Mouse (Mus musculus) layer of hippocampus, adult 11-12 months (tissue): ENCODE measurements around the gene Chst4.
A peak's percentile ranks its signal among the peaks of the same experiment; 100 is the strongest.
"Not testable (repeated sequence)": the region's sequence is repeated elsewhere in the genome, so short reads cannot be mapped to it uniquely, and the experiment has no call there.

Source experiments
- DNase-seq: peaks from one replicate; pipeline ENCODE4 v3.0.0; 2022; ENCODE audit warnings: low spot score

Gene Chst4

GRCm38 (mm10) chr8:110039659-110040058, at the start of gene Chst4:
Gene Chst4, minus strand, starts transcription at chr8:110039740.
- no peak for DNase-seq

DNA sequence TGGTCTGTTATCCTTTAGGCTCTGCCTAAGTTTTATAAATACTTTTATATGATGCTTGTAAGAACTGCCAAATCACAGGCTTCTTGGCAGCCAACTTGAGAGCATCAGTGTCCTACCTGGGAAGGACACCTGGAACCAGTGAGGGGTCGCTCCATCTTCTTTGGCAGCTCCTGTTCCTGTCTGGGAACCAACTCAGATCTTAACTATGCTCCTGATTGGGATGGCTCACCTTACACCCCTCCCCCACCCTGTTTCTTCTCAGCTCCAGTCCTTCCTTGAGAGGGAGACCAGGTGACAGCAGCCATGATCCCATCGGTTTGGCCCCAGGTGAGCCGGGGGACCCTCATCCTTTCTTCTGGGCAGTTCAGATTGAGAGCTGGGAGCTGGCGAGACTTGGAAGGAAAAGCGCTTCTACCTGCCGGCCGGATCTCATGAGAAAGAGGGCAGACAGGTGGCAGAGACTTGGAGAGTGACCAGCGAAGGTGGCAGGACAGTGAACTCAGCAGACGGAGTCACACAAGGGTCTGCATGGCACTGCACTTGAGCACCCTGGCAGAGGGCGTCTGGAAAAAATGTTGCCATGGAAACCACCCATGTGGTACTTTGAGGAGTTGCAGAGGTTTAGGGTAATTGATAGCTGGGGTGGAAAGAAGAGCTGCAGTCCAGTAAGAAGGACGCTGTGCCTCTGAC, 43.0 kb upstream of the Chst4 start:
- no peak for DNase-seq

GRCm38 (mm10) chr8:110079282-110080221, 40.0 kb upstream of the Chst4 start, which contains the start of gene Zfp612:
Gene Zfp612, plus strand, starts transcription at chr8:110079746.
- peak; percentile 54 for DNase-seq

DNA sequence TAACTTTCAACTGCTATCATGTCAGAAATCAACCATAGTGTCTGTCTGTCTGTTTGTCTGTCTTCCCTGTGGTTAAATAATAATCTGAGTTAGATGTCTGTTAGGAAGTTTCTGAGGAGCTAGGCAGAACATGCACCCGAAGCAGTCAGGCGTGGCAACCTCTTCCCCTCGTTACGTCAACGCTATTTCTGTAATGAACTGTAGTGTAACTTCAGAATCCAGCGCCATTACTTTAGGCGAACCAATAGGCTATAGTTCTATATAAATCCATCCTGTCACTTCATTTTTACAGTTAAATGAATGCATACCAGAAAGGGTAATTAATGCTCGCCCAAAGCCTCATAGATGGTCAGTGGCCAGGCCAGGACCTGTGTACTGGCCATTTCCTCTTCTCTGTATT, 35.0 kb upstream of the Chst4 start:
- no peak for DNase-seq

DNA sequence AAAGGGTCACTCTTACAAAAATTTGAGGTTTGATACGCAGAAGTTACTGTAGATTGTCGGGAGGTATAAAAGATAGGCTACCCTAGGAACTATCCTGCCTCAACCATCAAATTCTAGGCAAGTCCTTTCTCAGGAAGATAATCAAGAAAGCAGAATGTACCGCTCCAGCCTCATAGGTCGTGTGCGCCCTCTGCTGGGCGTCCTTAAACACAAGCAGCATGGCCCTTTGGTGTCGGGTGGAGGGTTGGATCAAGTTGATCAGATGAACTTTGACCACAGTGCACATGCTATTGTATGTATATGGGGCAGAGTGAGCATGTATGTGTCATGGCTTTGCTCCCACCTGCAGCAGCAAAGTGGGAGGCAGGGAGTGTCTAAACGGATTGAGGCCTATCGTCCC, 32.1 kb upstream of the Chst4 start:
- DNase-seq, result peak; percentile 68

GRCm38 (mm10) chr8:110069706-110070105, 30.2 kb upstream of the Chst4 start:
- DNase-seq, result no peak

DNA sequence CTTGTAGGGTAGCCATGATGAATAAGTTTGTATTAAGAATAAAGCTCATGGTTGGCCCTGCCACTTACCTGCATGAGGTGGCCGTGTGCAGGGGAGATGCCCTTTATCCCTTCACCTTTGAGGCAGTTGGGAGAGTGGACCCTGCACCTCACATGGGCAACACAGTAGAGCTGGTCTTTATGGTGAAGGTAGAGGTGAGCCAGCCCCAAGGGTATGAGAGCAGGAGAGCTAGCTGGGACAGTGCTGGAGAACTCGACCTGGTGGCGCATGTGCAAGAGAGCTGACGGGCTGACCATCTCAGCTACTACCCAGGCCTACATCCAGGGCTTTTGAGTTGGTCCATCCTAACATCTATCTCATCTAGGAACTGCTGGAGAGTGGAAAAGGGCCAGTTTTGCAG, 26.1 kb upstream of the Chst4 start:
- DNase-seq, result no peak

GRCm38 (mm10) chr8:110064606-110065365, 25.2 kb upstream of the Chst4 start:
- DNase-seq, result no peak

- no peak for DNase-seq
These were observed 24.6 kb upstream of the Chst4 start for GRCm38 (mm10) chr8:110064161-110064560.

GRCm38 (mm10) chr8:110058207-110058606, 18.7 kb upstream of the Chst4 start:
- no peak for DNase-seq

DNA sequence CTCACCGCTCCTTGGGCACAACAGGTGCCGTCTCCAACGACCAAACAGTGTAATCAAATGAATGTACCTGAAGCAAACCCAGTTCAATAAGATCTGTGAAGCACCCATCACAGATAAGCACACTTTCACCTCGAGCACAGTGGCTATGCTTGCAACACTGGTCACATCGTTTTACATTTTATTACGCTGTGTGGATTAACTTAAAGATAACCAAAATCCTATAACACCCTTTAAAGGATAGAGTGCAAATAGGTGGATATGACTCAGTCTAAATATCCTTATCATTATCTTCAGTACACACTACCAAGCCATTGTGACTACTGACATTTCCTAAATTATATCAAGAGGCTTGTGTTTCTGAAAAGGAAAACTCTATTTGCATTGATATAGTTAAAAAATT, 11.7 kb upstream of the Chst4 start:
- no peak for DNase-seq

- DNase-seq, result no peak
These were observed 969 bp upstream of the Chst4 start for GRCm38 (mm10) chr8:110040509-110040908.

DNA sequence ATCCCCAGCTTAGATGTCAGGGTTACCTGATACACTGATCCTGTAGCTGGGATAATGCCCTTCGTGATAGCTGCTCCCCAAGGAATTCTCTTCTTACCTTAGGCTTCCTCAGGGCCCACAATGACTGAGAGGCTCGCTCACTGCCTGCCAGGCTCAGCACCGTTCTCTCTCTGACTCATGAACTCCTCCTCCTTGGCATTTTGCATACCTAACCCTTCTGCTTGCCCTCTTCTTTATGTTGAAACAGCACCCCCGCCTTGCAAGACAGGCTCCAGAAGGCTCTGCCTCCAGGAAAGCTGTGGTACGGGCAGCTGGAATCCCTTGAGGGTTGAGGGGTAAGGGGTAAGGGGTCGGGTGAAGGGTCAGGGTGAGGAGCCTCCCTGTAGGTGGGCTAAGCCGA, 324 bp downstream of the Chst4 start:
- no peak for DNase-seq

- DNase-seq, result peak; percentile 30
These were observed 3.4 kb downstream of the Chst4 start for GRCm38 (mm10) chr8:110036156-110036555.

- peak; percentile 10 for DNase-seq
These were observed 5.2 kb downstream of the Chst4 start for GRCm38 (mm10) chr8:110034331-110034730.

- DNase-seq, result not testable (repeated sequence)
These were observed 5.8 kb downstream of the Chst4 start for GRCm38 (mm10) chr8:110033771-110034170.

GRCm38 (mm10) chr8:110022768-110023344, 16.7 kb downstream of the Chst4 start:
- no peak for DNase-seq

DNA sequence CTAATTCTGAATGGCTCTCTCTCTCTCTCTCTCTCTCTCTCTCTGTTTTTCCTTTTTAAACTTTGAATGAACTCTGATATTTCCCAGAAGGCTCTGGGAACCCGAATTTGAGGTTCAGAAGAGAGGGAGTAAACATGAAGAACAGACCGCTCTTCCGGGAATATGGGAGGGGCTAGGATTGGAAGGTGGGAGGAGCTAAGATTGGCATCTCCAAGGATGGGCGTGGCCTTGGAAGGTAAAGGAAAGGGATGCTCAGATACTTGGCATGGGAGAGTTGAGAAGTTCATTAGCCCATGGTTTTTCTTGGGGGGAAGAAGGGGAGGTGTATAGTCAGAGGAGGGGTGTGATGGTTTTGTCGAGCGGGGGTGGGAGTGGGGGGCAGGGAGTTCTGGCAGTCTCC, 17.5 kb downstream of the Chst4 start:
- DNase-seq, result no peak

DNA sequence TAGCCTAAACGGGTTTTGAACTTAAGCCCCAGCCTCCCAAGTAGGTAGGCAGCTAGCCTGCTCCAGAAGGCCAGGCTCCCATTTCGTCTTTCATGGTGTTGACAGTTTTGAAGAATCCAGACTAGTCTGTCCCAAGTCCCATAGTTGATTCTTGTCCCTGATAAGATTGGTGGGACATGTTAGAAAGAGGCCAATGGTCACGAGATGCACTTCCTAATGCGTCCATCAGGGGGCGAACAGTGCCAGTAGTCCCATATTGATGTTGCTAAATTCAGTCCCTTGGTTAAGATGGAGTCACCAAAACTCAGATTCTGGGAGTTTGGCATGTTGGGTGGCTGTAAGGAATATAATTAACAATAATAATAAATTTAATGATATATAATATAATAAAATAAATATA, 28.7 kb downstream of the Chst4 start:
- peak; percentile 47 for DNase-seq

DNA sequence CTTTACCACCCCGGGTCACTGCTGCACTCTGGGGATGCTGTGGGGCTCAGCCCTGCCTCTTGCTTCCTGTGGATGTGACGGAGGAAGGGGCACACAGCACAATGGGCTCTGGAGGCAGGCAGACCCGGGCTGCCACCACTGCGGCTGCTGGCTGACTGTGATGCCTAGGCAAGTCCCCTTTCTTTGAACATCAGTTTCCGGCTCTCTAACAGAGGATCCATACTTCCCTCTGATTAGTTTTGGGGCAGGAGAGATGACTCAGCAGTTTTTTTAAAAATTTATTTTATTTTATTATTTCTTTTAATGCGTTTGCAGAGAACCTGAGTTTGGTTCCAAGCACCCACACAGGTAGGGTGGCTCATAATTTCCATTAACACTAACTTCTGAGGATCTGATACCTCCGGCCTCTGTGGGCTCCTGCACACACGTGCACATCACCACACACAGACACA, 30.5 kb downstream of the Chst4 start:
- DNase-seq, result no peak

DNA sequence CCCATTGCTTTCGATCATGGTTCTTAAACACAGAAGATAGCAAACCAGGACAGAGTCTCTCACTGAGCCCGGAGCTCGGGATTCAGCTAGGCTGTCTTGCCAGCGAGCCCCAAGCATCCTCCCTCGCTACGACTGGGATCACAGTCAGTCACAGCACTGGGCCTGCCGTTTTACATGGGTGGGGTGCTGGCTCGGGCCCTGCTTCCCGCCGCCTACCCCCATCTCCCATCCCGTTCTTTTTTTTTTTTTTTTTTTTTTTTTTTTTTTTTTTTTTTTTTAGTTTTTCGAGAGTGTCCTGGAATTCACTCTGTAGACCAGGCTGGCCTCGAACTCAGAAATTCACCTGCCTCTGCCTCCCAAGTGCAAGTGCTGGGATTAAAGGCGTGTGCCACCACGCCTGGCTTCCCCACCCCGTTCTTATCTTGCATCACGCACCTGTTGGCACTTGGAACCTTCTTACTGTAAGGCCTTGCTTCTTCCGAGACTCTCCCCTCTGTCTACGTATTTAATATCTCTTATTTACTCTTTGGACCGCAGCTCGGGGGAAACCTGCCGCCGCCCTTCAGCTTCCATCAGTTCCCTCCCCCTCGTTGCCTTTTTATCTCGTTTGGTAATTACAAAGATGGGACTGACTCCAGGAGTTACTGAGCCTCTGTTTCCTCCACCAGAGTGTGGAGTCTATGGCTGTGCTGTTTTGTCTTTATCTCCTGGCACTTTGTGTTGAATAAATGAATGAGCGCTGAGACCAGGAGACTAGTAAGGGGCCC, 31.1 kb downstream of the Chst4 start:
- no peak for DNase-seq
